Mouse (Mus musculus): ENCODE data around the gene 4930522L14Rik.
A peak's percentile ranks its signal among the peaks of the same experiment; 100 is the strongest.
"Not testable (repeated sequence)": the region's sequence is repeated elsewhere in the genome, so short reads cannot be mapped to it uniquely, and the experiment has no call there.

Gene 4930522L14Rik

GRCm38 (mm10) chr5:109751391-109752071 is at the start of gene 4930522L14Rik:
TSS of gene 4930522L14Rik (minus strand) at chr5:109751886.
- peak; percentile 57 for DNase-seq (ENCODE audit: low spot score)

DNA sequence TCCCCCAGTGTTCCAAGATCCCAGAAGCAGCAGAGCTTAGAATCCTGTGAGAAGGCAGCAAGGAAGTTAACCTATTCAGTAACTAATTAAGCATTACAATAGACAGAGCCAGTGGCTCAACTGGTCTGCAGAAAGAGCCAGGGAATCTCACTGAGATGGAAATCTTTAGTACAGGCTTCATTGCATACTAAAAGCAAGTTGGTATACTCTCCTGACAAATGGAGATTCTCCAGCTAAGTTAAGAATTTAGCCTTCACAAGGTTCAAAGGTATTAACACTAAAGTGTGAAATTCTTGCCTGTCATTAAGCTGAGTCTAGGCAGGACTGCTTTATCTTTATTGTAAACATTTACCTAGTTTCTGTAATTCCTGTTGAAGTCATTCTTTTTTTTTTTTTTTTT is 49.8 kb upstream of the 4930522L14Rik start:
- DNase-seq (ENCODE audit: low spot score) = not testable (repeated sequence)

DNA sequence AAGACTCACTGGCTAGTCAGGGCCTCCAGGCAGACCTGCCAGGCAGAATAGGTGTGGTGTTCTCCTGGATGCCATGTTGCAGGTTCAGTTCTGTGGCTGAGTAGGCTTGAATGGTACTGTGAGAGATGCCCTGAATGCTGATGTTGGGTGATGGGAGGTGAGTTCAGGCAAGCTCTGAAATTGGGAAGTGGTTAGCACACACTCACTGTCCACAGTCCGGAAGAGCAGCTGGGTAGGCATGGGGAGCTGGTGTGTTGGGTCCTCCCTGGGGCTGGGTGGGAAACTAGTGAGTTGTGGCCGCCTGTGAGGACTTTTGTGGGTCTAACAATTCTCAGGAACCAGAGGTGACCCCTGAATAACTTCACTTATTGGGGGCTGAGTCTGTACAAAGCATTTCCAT is 48.3 kb upstream of the 4930522L14Rik start:
- not testable (repeated sequence) for DNase-seq (ENCODE audit: low spot score)

DNA sequence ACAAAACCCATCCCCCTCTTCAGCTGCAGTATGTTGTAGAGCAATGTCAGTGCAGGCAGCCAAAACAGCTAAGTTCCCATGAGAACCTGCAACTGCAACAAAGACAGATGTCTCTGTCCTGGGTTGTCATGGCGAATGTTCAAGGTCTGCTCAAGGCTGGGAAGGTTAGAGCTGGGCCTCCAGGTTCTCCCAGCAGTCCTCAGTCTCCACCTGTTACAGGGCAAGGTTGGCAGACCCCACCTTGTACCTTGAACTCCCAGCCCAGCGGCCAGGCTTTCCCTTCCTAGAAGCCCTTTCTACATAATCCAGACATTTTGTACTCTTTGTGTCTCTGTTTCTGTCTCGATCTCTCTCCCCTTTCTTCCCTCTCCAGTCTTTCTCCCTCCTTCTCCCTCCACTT is 45.3 kb upstream of the 4930522L14Rik start:
- not testable (repeated sequence) for DNase-seq (ENCODE audit: low spot score)

DNA sequence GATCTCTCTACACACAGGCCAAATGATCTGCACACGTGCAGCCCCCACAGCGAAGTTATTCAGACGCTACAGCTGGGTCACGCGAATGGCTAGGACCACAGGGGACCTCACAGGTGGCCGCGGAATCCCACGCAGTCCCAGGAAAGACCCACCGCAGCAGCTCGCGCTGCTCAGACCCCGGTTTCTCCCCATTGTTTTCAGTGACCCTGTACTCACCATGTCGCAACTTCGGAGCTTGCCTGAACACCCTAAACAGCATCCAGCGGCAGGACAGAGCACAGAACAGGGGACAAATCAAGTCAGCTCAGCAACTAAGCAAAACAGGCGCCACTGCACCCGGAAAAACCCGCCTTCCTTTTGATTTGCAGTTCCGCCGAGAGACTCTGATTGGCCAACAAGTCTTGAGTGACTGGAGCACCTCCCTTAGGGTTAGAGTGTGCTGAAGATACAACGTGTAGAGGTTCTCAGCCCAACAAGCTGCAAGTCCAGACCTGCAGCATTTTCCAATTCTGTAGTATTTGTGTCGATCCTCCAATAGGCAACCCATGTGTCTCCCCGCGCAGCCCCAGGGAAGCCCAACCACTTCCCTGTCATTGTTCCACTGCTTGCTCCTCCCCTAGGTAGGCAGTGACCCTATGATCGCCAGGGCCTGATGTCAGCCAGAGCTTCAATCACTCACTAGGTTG is 44.4 kb upstream of the 4930522L14Rik start:
- peak; percentile 65 for DNase-seq (ENCODE audit: low spot score)

DNA sequence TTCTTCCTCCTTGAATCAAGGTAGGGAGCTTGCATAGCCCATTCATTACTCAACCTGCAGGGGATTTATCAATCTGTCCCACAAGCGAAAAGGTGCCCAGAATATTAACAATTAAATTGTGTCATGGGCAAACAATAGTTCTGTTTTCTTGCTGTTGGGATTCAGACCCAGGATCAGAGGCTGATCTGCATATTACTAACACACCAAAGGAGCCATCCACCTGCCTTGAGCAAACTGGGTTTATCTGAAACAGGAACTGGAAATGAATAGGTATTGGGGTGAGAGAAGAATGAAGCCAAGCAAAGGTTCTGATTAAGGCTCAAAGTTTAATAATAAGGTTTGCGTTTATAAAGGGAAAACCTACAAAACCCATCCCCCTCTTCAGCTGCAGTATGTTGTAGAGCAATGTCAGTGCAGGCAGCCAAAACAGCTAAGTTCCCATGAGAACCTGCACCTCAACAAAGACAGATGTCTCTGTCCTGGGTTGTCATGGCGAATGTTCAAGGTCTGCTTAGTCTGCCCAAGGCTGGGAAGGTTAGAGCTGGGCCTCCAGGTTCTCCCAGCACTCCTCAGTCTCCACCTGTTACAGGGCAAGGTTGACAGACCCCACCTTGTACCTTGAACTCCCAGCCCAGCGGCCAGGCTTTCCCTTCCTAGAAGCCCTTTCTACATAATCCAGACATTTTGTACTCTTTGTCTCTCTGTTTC is 541 bp upstream of the 4930522L14Rik start:
- not testable (repeated sequence) for DNase-seq (ENCODE audit: low spot score)

DNA sequence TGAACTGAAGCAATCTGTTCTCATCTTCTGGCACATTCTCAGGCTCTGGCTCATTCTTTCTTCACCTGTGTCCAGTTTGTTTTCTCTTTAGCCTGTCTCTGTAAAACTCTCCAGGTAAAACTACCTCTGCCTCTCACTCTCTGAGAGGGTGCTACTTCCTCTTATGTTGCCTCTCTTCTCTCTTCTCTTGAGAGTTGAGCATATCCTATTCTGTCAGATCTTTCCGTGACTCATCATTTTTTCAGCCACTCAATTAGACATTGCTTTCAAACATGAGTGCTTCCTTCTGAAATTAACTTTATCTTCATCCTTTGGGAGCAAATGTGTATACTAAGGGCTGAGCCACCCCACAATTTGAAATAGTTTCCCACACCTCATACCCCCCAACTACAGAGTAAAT is 6.6 kb downstream of the 4930522L14Rik start:
- DNase-seq (ENCODE audit: low spot score) = not testable (repeated sequence)

DNA sequence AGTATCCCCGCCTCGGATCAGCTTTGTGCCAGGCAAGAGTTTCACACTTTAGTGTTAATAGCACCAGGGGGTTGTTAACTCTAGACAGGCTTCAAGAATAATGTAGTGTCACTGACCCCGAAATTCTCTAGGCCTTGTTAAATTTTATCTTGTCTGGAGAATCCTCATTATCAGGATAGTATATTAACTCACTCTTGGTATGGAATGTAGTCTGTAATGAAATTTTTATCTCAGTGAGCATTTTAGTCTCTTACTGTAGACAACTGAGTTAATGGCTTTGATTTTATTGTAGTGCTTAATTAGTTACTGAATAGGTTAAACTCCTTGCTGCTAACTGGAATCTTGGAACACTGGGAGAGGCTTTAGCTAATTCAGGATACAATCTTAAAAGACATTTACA is 34.3 kb downstream of the 4930522L14Rik start:
- not testable (repeated sequence) for DNase-seq (ENCODE audit: low spot score)

- DNase-seq (ENCODE audit: low spot score) = not testable (repeated sequence)
Observed at GRCm38 (mm10) chr5:109691205-109691965, 60.3 kb downstream of the 4930522L14Rik start.

DNA sequence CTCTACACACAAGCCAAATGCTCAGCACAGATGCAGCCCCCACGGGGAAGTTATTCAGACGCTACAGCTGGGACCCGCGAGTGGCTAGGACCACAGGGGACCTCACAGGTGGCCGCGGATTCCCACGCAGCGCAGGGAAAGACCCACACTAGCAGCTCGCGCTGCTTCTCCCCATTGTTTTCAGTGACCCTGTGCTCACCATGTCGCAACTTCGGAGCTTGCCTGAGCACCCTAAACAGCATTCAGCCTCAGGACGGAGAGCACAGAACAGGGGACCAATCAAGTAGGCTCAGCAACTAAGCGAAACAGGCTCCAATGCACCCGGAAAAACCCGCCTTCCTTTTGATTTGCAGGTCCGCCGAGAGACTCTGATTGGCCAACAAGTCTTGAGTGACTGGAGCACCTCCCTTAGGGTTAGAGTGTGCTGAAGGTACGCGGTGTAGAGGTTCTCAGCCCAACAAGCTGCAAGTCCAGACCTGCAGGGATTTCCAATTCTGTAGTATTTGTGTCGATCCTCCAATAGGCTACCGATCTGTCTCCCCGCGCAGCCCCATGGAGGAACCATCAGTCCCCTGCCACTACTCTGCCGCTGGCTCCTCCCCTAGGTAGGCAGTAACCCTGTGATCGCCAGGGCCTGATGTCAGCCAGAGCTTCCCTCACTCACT is 61.0 kb downstream of the 4930522L14Rik start, which contains the start of gene 5430403G16Rik:
Gene 5430403G16Rik (minus strand): TSS at position 505 of the 665 bp plus-strand sequence.
- DNase-seq (ENCODE audit: low spot score) = peak; percentile 87

All from embryo, embryonic 10 days (tissue).